ENCODE assay signal across 9 mouse cellular contexts in genomic region chr6:126921111-126921881, GRCm38 (mm10). TPM values are rescaled to one million over a fixed set of nuclear protein-coding genes. Genes with fewer than 3 reads are reported as not detected.
DNase-seq lines count a peak whose midpoint lies in the region; ATAC-seq and TF ChIP-seq lines count a peak whose summit lies in the region.
"Had no signal": no experiment of that assay in that cellular context is flagged by ENCODE, and none has a peak within 500 bp of the region (broad histone marks: within the 10 kb centered on the region; RNA-seq: fewer than 3 reads in every experiment).

Gene Dyrk4 (minus strand): TSS chr6:126921839.

- no peak for TF ChIP-seq EP300 in heart, adult 2 months (IDR thresholded peaks at IDR 0.05; ENCODE audit: insufficient read depth, low read depth, low read length)
- no peak for TF ChIP-seq EP300 in lung, postnatal 0 days (IDR thresholded peaks at IDR 0.05)

- peak within 1 kb of the TSS; percentile 34 for H3K4me2 ChIP-seq in kidney, embryonic 14.5 days (replicated peaks; ENCODE audit: low read depth, low read length)
- peak within 1 kb of the TSS; percentile 46 for H3K4me2 ChIP-seq in intestine, postnatal 0 days (replicated peaks; ENCODE audit: low read depth)
- H3K4me2 ChIP-seq in lung, postnatal 0 days (replicated peaks; ENCODE audit: low read depth, low read length), result peak within 1 kb of the TSS; percentile 50

- WGBS in kidney, embryonic 14.5 days, result 10% methylated on average over 21 of the region's 21 CpGs
- WGBS in heart, adult 2 months, result 13% methylated on average over 21 of the region's 21 CpGs
- 12% methylated on average over 21 of the region's 21 CpGs for WGBS in intestine, postnatal 0 days
- WGBS in lung, postnatal 0 days, result 10% methylated on average over 21 of the region's 21 CpGs
- WGBS in small intestine, adult 2 months, result 22% methylated on average over 21 of the region's 21 CpGs

- no peak for ATAC-seq in kidney, embryonic 14.5 days (ENCODE audit: low FRiP score, low TSS enrichment)
- peak; percentile 72 for ATAC-seq in intestine, postnatal 0 days
- ATAC-seq in lung, postnatal 0 days, result peak; percentile 86
- ATAC-seq: Patski had no signal

- peaks cover 32% of the 10 kb centered on the region for H3K36me3 ChIP-seq in kidney, embryonic 14.5 days (ENCODE audit: control insufficient read depth, insufficient read depth, low read length)
- no peaks in the 10 kb centered on the region for H3K36me3 ChIP-seq in heart, adult 2 months (ENCODE audit: control insufficient read depth, insufficient read depth, low read length)
- peaks cover 17% of the 10 kb centered on the region for H3K36me3 ChIP-seq in intestine, postnatal 0 days (ENCODE audit: control insufficient read depth, insufficient read depth)
- no peaks in the 10 kb centered on the region for H3K36me3 ChIP-seq in lung, postnatal 0 days (ENCODE audit: insufficient read depth, low read length)
- H3K36me3 ChIP-seq in small intestine, adult 2 months (ENCODE audit: control insufficient read depth, insufficient read depth, low read length), result peaks cover 10% of the 10 kb centered on the region

- no peaks in the 10 kb centered on the region for H3K27me3 ChIP-seq in kidney, embryonic 14.5 days (ENCODE audit: control insufficient read depth, insufficient read depth, low read length)
- no peaks in the 10 kb centered on the region for H3K27me3 ChIP-seq in heart, adult 2 months (ENCODE audit: control insufficient read depth, insufficient read depth, low read length)
- H3K27me3 ChIP-seq in intestine, postnatal 0 days (replicated peaks; ENCODE audit: control insufficient read depth, insufficient read depth, low read length), result no peaks in the 10 kb centered on the region
- no peaks in the 10 kb centered on the region for H3K27me3 ChIP-seq in lung, postnatal 0 days (replicated peaks; ENCODE audit: insufficient read depth, low read length)
- H3K27me3 ChIP-seq in small intestine, adult 2 months (ENCODE audit: control insufficient read depth, insufficient read depth, low read length), result no peaks in the 10 kb centered on the region
- H3K27me3 ChIP-seq: Patski had no signal

- DNase-seq in kidney, adult 11 months, result no peak
- peak; percentile 12 for DNase-seq in brain, embryonic 14.5 days (ENCODE audit: low read depth)
- DNase-seq in heart, adult 2 months, result peak; percentile 45 to 49
- peak; percentile 71 for DNase-seq in lung, postnatal 0 days (ENCODE audit: low spot score)
- DNase-seq in Muller cell, postnatal 12 days (ENCODE audit: inconsistent ontology term), result no peak

- peak within 1 kb of the TSS; percentile 20; the same call in 1 of the 2 replicates for H3K4me3 ChIP-seq in kidney, embryonic 14.5 days (ENCODE audit: low read length)
- no peak within 1 kb of the TSS for H3K4me3 ChIP-seq in heart, adult 2 months
- no peak within 1 kb of the TSS for H3K4me3 ChIP-seq in intestine, postnatal 0 days (ENCODE audit: low read depth, low read length)
- peak within 1 kb of the TSS; percentile 20; the same call in 1 of the 2 replicates for H3K4me3 ChIP-seq in lung, postnatal 0 days (ENCODE audit: low read depth, low read length)
- H3K4me3 ChIP-seq in small intestine, adult 2 months (ENCODE audit: low read depth, low read length), result peak within 1 kb of the TSS; percentile 11

- intact Hi-C loops in heart, adult 2 months (cut with DNase I), result no loop called here

- no peaks in the 10 kb centered on the region for H3K4me1 ChIP-seq in kidney, embryonic 14.5 days (ENCODE audit: control insufficient read depth, insufficient read depth, low read length)
- H3K4me1 ChIP-seq in heart, adult 2 months (ENCODE audit: control insufficient read depth, insufficient read depth, low read length), result no peaks in the 10 kb centered on the region; the same call in 1 of the 2 replicates
- no peaks in the 10 kb centered on the region for H3K4me1 ChIP-seq in intestine, postnatal 0 days (replicated peaks; ENCODE audit: control insufficient read depth, insufficient read depth, low read length)
- no peaks in the 10 kb centered on the region for H3K4me1 ChIP-seq in lung, postnatal 0 days (ENCODE audit: insufficient read depth, low read depth, low read length)
- no peaks in the 10 kb centered on the region for H3K4me1 ChIP-seq in small intestine, adult 2 months (ENCODE audit: control insufficient read depth, insufficient read depth, insufficient read length, low read length)

- no peak for TF ChIP-seq POLR2A in brain, embryonic 14.5 days (IDR thresholded peaks at IDR 0.05; ENCODE audit: borderline replicate concordance, extremely low read depth, insufficient read depth, insufficient read length, poor library complexity, severe bottlenecking)
- no peak for TF ChIP-seq POLR2A in heart, adult 2 months (IDR thresholded peaks at IDR 0.05; ENCODE audit: insufficient read depth, low read depth, low read length)
- TF ChIP-seq POLR2A in small intestine, adult 2 months (IDR thresholded peaks at IDR 0.05; ENCODE audit: low read depth, low read length), result no peak

- no peaks in the 10 kb centered on the region for H3K9me3 ChIP-seq in kidney, embryonic 14.5 days (ENCODE audit: control insufficient read depth, low read length)
- no peaks in the 10 kb centered on the region for H3K9me3 ChIP-seq in intestine, postnatal 0 days (ENCODE audit: control insufficient read depth)
- H3K9me3 ChIP-seq in lung, postnatal 0 days (ENCODE audit: low read length), result no peaks in the 10 kb centered on the region

- H3K27ac ChIP-seq in kidney, embryonic 14.5 days (ENCODE audit: low read depth, low read length), result no peak within 1 kb of the TSS
- H3K27ac ChIP-seq in heart, adult 2 months, result peak within 1 kb of the TSS; percentile 38
- peak within 1 kb of the TSS; percentile 35 for H3K27ac ChIP-seq in intestine, postnatal 0 days (ENCODE audit: low read depth, low read length)
- peak within 1 kb of the TSS; percentile 2 for H3K27ac ChIP-seq in lung, postnatal 0 days (ENCODE audit: low read length)
- H3K27ac ChIP-seq in small intestine, adult 2 months (ENCODE audit: insufficient read depth, low read depth, low read length), result no peak within 1 kb of the TSS

- no peak for TF ChIP-seq CTCF in brain, embryonic 14.5 days (IDR thresholded peaks at IDR 0.05; ENCODE audit: borderline replicate concordance, extremely low read depth, insufficient read depth, insufficient read length)
- no peak for TF ChIP-seq CTCF in heart, adult 2 months (IDR thresholded peaks at IDR 0.05)
- no peak for TF ChIP-seq CTCF in intestine, postnatal 0 days (IDR thresholded peaks at IDR 0.05; ENCODE audit: low read depth)
- no peak for TF ChIP-seq CTCF in lung, postnatal 0 days (IDR thresholded peaks at IDR 0.05)
- no peak for TF ChIP-seq CTCF in small intestine, adult 2 months (IDR thresholded peaks at IDR 0.05; ENCODE audit: extremely low read depth, insufficient read length, insufficient replicate concordance, low read depth, low read length)

- H3K79me2 ChIP-seq in heart, adult 2 months (replicated peaks; ENCODE audit: control insufficient read depth, insufficient read depth, low read length), result no peaks in the 10 kb centered on the region

- peak within 1 kb of the TSS; percentile 35; the same call in 1 of the 2 replicates for H3K9ac ChIP-seq in kidney, embryonic 14.5 days (ENCODE audit: low read depth, low read length)
- peak within 1 kb of the TSS; percentile 26; the same call in 1 of the 2 replicates for H3K9ac ChIP-seq in heart, adult 2 months (ENCODE audit: low read depth, low read length)
- no peak within 1 kb of the TSS for H3K9ac ChIP-seq in intestine, postnatal 0 days (ENCODE audit: low read depth, low read length)
- no peak within 1 kb of the TSS for H3K9ac ChIP-seq in lung, postnatal 0 days (replicated peaks; ENCODE audit: low read depth)

RNA-seq across cellular contexts. Expression of gene Dyrk4, which starts in this region (rescaled TPM):
- polyA plus RNA-seq in kidney, embryonic 14.5 days (2014; fragmentation: Nextera tagmentation; extraction: Ambion mirVana), result not detected in 2 replicates
- polyA plus RNA-seq in brain, embryonic 14.5 days (2012; rRNA removed), result 0.06 TPM in 1 of 2 replicates, not detected in the other
- total RNA-seq in heart, adult 2 months (2021), result not detected
- 0.04 TPM in 1 of 2 replicates, not detected in the other for polyA plus RNA-seq in heart, adult 2 months (2012; rRNA removed)
- polyA plus RNA-seq in intestine, postnatal 0 days (2015; fragmentation: Nextera tagmentation; extraction: Ambion mirVana), result not detected in 2 replicates
- polyA plus RNA-seq in lung, postnatal 0 days (2015; fragmentation: Nextera tagmentation; extraction: Ambion mirVana), result 0.23 and 0.37 TPM in 2 replicates
- 0.18 TPM in 2 replicates for polyA plus RNA-seq in small intestine, adult 2 months (2012; rRNA removed)
- polyA plus RNA-seq: Patski had no signal

Comparison
In these comparisons a context has a peak if more than half of its experiments do, and no peak if none do; other contexts are left out.
1. Peak in DNase-seq in brain, embryonic 14.5 days; RNA of the gene not detected or under 1 TPM.
2. Peak in DNase-seq, H3K27ac ChIP-seq and H3K9ac ChIP-seq in heart, adult 2 months; RNA of the gene not detected or under 1 TPM.
3. Peak in ATAC-seq, H3K27ac ChIP-seq and H3K4me2 ChIP-seq in intestine, postnatal 0 days; RNA of the gene not detected or under 1 TPM.
4. Peak in DNase-seq, ATAC-seq, H3K4me3 ChIP-seq, H3K27ac ChIP-seq and H3K4me2 ChIP-seq in lung, postnatal 0 days; RNA of the gene not detected or under 1 TPM.
5. H3K4me3 ChIP-seq: peak in kidney, embryonic 14.5 days (single experiment) and small intestine, adult 2 months (single experiment); none in heart, adult 2 months (single experiment) and intestine, postnatal 0 days (single experiment).
6. Peak in every context shown above with its lines, with median percentiles within 50 percentile points of each other: H3K4me2 ChIP-seq.